Mouse (Mus musculus) ES-Bruce4 (cell line): ENCODE results near the gene Ddx39.

Experiments used
- CTCF ChIP-seq: IDR thresholded peaks from one replicate; pipeline ENCODE4 v1.8.1; 2011; ENCODE audit warnings: low read depth, low read length
- EP300 ChIP-seq: IDR thresholded peaks from 2 replicates; pipeline ENCODE4 v1.6.1; 2011; ENCODE audit warnings: low read depth, low read length; ENCODE audit not compliant: insufficient read depth
- POLR2A ChIP-seq: IDR thresholded peaks from one replicate; pipeline ENCODE4 v1.8.1; 2011; ENCODE audit warnings: low read length; ENCODE audit not compliant: insufficient read depth

- no peak for TF ChIP-seq CTCF
- no peak for TF ChIP-seq EP300
- no peak for TF ChIP-seq POLR2A
Observed at GRCm38 (mm10) chr8:83714676-83715030, 324 bp upstream of the Ddx39 start.
